Mouse (Mus musculus): ENCODE measurements around the gene Sgtb.

DNA sequence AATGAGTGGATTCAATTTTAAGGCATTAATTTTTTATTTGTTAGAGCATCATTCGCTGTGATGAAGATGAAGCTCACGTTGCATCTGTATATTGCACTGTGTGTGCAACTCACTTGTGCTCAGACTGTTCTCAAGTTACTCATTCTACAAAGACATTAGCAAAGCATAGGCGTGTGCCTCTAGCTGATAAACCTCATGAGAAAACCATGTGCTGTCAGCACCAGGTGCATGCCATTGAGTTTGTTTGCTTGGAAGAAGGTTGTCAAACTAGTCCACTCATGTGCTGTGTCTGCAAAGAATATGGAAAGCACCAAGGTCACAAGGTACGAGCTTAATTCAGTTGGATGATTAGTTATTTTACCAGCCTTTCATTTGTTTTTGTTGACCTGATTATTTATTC lies 77.8 kb downstream of the Sgtb start:
- no peak for TF ChIP-seq CTCF (IDR thresholded peaks at IDR 0.05; ENCODE audit: borderline replicate concordance, control insufficient read depth, extremely low read depth, insufficient read depth, low read length, poor library complexity)
- TF ChIP-seq POLR2A (IDR thresholded peaks at IDR 0.05; ENCODE audit: control insufficient read depth, extremely low read depth, insufficient read depth, low read length, poor library complexity), result no peak

All from thymus, adult 2 months (tissue).